Mouse (Mus musculus): ENCODE data around the gene Adora3. TPM values are rescaled to one million over a fixed set of nuclear protein-coding genes. Genes with fewer than 3 reads are reported as not detected.
"Not testable (repeated sequence)": the region's sequence is repeated elsewhere in the genome, so short reads cannot be mapped to it uniquely, and the experiment has no call there.

Adora3 gene
- polyA plus RNA-seq, 1 experiment = not detected

DNA sequence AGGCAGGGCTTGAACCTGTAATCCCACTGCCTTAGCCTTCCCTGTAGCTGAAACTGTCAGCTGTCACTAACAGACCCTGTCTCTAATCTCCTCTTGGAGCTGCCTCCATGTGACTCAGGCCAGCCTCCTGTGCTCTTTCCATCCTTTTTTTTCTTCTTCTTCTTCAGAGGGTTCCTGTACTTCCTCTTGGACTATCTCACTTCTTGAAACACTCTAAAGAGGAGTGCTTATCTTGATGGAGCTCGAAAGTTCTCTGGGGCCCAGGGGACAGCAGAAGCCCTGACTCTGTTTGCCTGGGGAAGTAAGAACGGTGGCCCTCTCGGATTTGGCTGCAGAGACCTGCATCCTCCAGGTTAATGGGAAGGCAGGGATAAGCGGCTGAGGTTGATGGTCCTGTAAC lies 33.6 kb downstream of the Adora3 start:
- no peak overlapping the region for H3K4me3 ChIP-seq (ENCODE audit: insufficient read depth, low read depth, low read length)
- no peaks in the 10 kb centered on the region for H3K4me1 ChIP-seq (ENCODE audit: control insufficient read depth, insufficient read depth, insufficient read length, low read length)
- no peak overlapping the region for H3K27ac ChIP-seq (replicated peaks; ENCODE audit: low read depth, low read length)

DNA sequence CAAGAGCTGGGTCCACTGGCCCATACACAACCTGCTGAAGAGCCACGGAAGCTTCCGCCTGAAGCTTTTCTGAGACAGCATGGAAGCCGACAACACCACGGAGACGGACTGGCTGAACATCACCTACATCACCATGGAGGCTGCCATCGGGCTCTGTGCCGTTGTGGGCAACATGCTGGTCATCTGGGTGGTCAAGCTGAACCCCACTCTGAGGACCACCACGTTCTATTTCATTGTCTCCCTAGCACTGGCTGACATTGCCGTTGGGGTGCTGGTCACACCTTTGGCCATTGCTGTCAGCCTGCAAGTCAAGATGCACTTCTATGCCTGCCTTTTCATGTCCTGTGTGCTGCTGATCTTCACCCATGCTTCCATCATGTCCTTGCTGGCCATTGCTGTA lies 34.1 kb downstream of the Adora3 start:
- Histone ChIP-seq H3K4me3 (ENCODE audit: insufficient read depth, low read depth, low read length) (no peak overlapping the region), H3K4me1 (ENCODE audit: control insufficient read depth, insufficient read depth, insufficient read length, low read length) (no peaks in the 10 kb centered on the region), H3K27ac (replicated peaks; ENCODE audit: low read depth, low read length) (no peak overlapping the region)

DNA sequence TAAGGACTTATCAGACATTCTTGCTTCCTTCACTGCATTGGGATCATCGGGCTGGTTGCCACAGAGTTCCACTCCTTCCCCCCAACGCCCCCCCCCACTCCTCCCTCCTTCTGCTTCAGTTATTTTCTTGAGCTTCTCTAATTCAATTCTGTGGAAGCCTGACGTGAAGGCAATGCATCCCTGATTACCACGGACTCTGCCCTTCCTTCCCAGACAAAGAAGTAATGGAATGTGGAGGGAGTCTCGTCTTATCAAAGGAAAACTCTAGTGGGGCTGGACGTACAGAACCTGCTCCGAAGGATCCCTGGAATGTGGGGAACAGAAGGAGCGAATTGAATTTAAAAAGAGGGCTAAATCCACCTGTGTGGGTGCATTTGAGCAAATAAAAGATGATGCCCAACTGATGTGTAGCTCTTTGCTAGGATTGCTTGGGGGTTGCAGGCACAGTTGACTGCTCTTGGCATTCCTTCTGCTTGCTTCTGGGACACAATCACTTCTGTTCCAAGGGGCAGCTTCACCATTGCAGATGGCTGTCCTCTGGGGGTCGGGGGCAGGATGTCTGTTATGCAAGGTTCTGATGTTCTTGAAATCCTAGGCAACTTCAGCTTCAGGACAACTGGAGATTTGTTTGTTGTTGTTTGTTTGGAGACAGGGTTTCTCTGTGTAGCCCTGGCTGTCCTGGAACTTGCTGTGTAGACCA lies 37.4 kb downstream of the Adora3 start:
- Histone ChIP-seq H3K27ac (replicated peaks; ENCODE audit: low read depth, low read length) (no peak overlapping the region), H3K4me1 (ENCODE audit: control insufficient read depth, insufficient read depth, insufficient read length, low read length) (peaks cover 3% of the 10 kb centered on the region), H3K4me3 (ENCODE audit: insufficient read depth, low read depth, low read length) (no peak overlapping the region)

DNA sequence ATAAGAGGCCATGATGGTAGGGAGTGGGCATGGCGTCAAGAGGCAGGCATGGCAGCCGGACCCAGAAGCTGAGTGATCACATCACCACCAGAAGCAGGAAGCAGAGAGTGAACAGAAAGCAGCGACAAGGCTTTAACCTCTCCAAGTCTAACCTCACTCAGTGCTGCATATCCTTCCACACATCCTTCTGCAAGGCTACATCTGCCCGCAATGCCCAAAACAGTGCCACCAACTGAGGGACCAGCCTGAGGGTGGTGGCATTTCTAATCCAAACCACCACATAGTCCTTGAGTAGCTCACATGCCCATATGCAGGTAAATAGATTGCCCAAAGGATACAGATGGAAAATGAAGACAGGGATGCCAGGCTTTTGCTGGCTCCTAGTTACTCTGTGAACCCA lies 38.3 kb downstream of the Adora3 start:
- Histone ChIP-seq H3K4me1 (ENCODE audit: control insufficient read depth, insufficient read depth, insufficient read length, low read length) (peaks cover 3% of the 10 kb centered on the region), H3K27ac (replicated peaks; ENCODE audit: low read depth, low read length) (no peak overlapping the region), H3K4me3 (ENCODE audit: insufficient read depth, low read depth, low read length) (no peak overlapping the region)

DNA sequence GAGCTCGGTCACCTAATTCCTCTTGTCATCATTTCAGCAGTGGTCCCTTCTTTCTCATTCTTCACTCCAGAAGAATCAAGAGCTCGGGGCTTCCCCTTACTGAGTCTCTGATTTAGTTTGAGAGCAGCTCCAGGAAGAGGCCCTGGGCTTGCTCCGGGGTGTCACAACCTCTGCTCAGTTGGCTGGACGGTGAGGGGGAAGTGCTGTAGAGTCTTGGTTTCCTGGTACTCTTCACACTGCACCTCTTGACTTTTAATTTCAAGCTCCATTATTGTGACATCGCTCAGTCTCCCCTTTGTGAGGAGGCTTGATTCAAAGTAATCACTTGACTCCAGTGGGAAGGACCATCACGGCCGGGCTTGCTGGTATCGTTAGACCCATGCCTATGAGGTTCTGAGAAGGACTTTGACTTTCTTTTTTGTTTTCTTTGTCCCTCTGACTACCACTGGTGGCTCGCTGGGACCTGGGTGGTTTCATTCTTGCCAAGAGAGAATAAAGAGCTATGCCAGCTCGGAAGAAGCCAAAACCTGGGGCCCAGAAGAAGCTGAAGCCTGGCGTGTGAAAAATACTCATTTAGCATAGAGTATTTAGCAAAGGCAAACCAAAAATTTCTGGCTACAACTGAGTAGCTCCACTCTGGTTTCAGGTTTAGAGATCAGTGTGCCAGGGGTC lies 40.0 kb downstream of the Adora3 start:
- Histone ChIP-seq H3K4me1 (ENCODE audit: control insufficient read depth, insufficient read depth, insufficient read length, low read length) (peaks cover 3% of the 10 kb centered on the region), H3K4me3 (ENCODE audit: insufficient read depth, low read depth, low read length) (no peak overlapping the region), H3K27ac (replicated peaks; ENCODE audit: low read depth, low read length) (no peak overlapping the region)

DNA sequence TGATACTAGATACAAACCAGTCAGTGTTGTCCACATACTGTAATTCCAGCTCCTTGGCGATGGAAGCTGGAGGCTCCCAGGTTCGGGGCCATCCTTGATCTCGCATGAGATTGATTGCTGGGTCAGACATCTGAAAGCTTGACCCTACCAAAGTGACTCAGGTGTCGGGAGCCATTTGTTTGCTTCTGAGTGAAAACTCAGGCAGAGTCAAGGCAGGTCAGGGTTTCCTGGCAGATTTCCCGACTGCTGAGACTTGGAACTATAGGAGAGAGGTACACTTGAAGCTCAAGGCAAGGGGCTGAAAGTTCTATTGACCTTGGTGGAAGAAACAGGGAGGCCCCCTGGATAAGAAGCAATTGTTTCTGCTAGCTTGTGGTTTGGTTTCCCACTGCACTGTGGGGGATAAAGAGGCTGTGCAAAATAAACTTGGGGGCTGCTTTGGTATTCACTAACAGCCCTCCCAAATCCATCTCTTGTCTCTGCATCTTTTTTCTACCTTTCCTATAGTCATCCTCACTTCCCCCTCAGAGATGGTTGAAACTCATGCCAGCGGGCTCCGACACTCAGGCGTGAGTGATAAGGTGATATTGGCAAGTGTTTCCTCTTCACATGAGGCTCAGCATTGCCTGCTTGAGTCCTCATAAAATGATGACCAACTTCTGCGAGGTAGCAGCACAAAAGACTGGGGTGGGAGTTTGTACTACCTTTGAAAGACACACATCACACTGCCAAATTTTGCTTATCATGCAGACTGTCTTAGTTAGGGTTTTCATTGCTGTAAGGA lies 41.6 kb downstream of the Adora3 start:
- H3K4me3 ChIP-seq (ENCODE audit: insufficient read depth, low read depth, low read length) = no peak overlapping the region
- no peak overlapping the region for H3K27ac ChIP-seq (replicated peaks; ENCODE audit: low read depth, low read length)

DNA sequence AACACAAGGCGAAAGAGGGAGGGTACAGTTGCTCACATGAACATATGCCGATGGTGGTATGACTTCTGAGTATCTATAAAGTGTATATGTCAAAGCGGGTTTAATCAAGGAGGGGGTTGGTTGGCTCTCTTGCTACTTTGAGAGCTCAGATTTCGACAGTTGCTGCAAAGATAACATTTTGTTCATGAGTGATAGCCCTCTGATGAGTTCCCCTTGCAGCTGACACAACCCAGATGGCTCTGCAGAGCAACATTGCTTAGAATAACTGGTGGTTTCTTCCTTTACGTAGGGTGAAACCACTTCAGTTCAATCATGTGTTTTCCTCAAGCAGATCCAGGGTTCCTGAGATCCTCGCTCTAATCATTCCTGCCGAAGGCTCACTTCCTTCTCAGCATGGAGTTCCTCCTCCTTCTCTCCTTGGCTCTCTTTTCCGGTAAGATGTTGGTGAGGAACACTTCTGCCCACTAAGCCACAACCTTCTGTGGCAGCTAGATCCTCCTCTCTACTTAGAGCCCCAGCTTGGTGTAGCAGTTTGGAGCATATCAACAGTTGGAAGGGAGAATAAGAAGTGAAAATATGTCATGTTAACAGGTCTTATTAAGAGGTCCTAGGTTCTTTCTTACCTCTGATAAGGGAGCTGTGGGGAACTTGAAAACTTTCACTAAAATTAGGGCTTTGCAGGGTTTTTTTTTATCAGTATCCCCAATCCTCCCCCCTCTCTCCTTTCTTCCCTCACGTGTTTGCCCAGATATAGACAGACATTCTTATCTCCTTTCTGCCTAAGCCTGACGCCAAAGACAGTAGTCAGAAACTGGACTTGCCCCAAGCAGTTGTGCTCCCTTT lies 43.4 kb downstream of the Adora3 start:
- Histone ChIP-seq H3K4me3 (ENCODE audit: insufficient read depth, low read depth, low read length) (no peak overlapping the region), H3K4me1 (ENCODE audit: control insufficient read depth, insufficient read depth, insufficient read length, low read length) (peaks cover 5% of the 10 kb centered on the region), H3K27ac (replicated peaks; ENCODE audit: low read depth, low read length) (no peak overlapping the region)

More for the DNA sequence above, 41.6 kb downstream of the Adora3 start:
- peaks cover 3% of the 10 kb centered on the region for H3K4me1 ChIP-seq (ENCODE audit: control insufficient read depth, insufficient read depth, insufficient read length, low read length)

DNA sequence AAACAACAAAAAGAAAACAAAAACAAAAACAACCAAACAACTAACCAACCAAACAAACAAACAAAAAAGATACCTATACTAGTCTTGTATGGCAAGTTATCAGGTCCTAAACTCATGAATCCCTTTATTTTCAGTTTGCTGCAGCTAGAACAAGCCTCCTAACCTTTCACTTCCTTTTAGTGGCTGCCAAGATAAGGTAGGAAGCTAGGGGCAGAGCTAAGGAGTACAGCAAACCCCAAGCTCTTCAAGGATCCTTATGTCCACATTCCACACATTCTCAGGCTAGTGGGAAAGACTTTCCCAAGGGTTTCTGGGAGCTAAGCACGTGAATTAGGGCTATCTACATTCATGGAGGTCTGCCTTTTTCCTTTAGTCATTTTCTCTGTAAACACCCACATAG lies 44.6 kb downstream of the Adora3 start:
- no peak overlapping the region for H3K27ac ChIP-seq (replicated peaks; ENCODE audit: low read depth, low read length)
- no peak overlapping the region for H3K4me3 ChIP-seq (ENCODE audit: insufficient read depth, low read depth, low read length)
- H3K4me1 ChIP-seq (ENCODE audit: control insufficient read depth, insufficient read depth, insufficient read length, low read length) = peaks cover 2% of the 10 kb centered on the region

DNA sequence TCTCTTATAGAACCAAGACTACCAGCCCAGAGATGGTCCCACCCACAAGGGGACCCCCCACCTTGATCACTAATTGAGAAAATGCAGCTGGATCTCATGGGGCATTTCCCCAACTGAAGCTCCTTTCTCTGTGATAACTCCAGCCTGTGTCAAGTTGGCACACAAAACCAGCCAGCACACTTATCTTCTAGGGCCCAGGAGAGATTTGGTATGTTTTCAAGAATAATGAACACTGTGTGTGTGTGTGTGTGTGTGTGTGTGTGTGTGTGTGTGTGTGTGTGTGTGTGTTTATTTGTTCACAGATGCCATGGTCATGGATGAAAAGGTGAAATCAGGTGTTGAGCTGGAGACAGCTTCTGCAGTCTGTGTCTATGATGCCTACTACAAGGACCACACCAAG lies 45.8 kb downstream of the Adora3 start:
- H3K27ac ChIP-seq (replicated peaks; ENCODE audit: low read depth, low read length); H3K4me3 ChIP-seq (ENCODE audit: insufficient read depth, low read depth, low read length); H3K4me1 ChIP-seq (ENCODE audit: control insufficient read depth, insufficient read depth, insufficient read length, low read length): not testable (repeated sequence)

DNA sequence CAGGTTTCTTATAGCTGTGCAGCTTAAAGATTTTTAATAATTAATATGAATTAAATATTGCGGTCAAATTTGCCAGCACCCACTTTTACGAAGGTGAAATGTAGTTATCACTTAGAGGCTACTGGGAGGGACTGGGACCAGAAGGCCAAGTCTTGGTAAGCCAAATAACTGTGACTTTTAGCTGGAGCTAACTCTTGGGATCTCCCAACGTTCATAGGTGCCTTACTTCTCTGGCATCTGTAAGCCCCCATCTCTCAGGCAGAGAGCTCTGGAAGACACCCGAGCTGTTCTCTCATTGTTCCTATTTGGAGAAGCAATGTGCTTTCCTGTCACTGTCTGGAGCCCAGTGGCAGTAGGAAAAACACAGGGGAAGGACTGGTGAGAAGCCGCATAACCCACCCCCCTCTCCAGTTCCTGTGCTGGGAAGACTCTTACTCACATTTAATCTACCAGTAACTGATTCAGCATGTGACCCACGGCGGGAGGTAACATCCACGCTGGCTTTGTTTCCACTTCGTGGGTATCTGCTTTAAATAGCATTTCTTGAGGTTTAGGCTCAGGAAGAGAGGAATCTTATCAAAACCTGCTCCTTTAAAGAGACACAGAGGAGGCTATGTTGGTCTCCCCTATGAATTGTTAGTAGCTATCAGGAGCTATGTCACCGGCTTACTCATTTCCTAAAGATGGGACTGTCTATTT lies 47.1 kb downstream of the Adora3 start:
- Histone ChIP-seq H3K4me1 (ENCODE audit: control insufficient read depth, insufficient read depth, insufficient read length, low read length) (peaks cover 2% of the 10 kb centered on the region; the same call in 1 of the 2 replicates), H3K4me3 (ENCODE audit: insufficient read depth, low read depth, low read length) (no peak overlapping the region), H3K27ac (replicated peaks; ENCODE audit: low read depth, low read length) (no peak overlapping the region)

DNA sequence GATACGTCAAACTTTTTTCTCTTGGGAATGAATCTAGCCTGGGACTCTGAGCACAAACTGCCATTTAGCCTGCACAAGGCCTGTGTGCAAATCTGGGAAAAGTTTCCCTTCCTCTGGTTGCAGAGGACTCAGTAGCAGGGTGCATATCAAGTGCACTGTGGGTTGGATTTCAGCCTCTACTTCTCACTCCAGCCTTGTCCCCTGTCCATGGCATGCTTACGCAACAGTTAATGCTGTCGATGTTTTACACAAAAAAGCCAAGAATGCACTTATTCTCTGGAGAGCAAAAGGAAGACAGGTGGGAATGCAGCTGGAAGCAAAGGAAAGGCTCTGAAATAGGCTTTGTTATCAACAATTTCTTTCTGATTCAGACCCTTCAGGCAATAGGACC lies 47.7 kb downstream of the Adora3 start:
- Histone ChIP-seq H3K4me1 (ENCODE audit: control insufficient read depth, insufficient read depth, insufficient read length, low read length) (peaks cover 2% of the 10 kb centered on the region; the same call in 1 of the 2 replicates), H3K4me3 (ENCODE audit: insufficient read depth, low read depth, low read length) (no peak overlapping the region), H3K27ac (replicated peaks; ENCODE audit: low read depth, low read length) (no peak overlapping the region)

DNA sequence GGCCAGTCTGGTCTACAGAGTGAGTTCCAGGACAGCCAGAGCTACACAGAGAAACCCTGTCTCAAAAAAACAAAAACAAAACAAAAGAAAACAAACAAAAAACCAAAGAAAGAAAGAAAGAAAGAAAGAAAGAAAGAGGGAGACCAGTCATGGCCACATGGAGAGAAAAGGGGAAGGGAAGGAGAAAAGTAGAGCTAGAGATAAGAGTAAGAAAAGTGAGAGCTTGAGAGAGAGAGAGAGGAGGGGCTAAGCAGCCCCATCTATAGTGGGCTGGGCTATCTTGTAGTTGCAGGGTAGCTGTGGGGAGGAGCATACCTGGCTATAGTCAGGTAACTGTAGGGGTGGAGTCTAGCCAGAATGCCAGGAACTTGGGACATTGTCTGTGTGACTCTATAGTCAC lies 50.1 kb downstream of the Adora3 start:
- H3K4me1 ChIP-seq (ENCODE audit: control insufficient read depth, insufficient read depth, insufficient read length, low read length); H3K27ac ChIP-seq (replicated peaks; ENCODE audit: low read depth, low read length); H3K4me3 ChIP-seq (ENCODE audit: insufficient read depth, low read depth, low read length): not testable (repeated sequence)

DNA sequence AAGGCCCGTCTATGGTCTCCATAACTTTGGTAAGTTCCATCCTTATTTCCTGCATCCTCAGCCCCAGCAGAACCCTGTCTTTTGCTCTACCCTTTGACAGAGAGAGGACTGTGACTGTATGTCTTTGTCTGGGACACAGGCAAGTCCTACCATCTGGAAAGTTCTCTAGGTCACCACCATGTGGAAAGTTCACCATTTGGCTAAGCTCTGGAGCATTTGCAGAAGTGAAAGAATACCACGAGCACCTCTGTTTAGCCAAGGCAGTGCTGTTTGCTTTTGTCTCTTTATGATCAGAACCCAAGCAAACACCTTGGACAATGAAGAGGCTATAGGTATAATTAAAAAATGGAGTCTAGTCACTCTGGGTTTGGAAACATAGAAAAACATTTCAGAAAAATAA lies 51.3 kb downstream of the Adora3 start:
- Histone ChIP-seq H3K4me3 (ENCODE audit: insufficient read depth, low read depth, low read length) (no peak overlapping the region), H3K4me1 (ENCODE audit: control insufficient read depth, insufficient read depth, insufficient read length, low read length) (peaks cover 2% of the 10 kb centered on the region; the same call in 1 of the 2 replicates), H3K27ac (replicated peaks; ENCODE audit: low read depth, low read length) (no peak overlapping the region)

DNA sequence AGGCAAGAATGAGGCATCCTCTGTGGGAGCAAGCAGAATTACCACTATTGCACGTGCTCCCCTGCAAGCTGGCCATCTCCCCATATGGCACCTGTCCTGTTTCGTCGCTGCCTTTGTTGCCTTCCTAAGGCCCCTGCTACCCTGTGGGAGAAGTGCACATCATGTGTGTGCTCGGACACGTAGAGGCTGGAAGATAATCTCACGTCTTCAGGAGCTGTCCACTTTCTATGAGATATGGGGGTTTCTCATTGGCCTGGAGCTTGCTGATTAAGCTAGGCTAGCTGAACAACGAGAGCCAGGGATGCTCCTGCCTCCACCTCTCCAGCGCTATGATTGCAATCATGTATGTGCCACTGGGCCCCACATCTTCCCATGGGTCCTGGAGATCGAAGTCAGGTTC lies 54.0 kb downstream of the Adora3 start:
- no peak overlapping the region for H3K4me3 ChIP-seq (ENCODE audit: insufficient read depth, low read depth, low read length)
- no peaks in the 10 kb centered on the region for H3K4me1 ChIP-seq (ENCODE audit: control insufficient read depth, insufficient read depth, insufficient read length, low read length)
- no peak overlapping the region for H3K27ac ChIP-seq (replicated peaks; ENCODE audit: low read depth, low read length)

Measured in brown adipose tissue, adult 24 weeks (tissue).